Mouse (Mus musculus) CH12F3 (cell line): ENCODE measurements at regions not wholly inside any gene's neighbourhood (a gene's known extent, or its start where the extent isn't known, plus 50 kb on each side); places are given as distances from the start of the nearest gene placed in this dataset.

ENCODE experiments used
- in situ Hi-C: fragments of 300-500 bp; cut with MboI; formaldehyde crosslinking; loops from 2 replicates; pipeline ENCODE4 v1.14.3; 2020; ENCODE audit warnings: low sequenced_read_pairs

DNA sequence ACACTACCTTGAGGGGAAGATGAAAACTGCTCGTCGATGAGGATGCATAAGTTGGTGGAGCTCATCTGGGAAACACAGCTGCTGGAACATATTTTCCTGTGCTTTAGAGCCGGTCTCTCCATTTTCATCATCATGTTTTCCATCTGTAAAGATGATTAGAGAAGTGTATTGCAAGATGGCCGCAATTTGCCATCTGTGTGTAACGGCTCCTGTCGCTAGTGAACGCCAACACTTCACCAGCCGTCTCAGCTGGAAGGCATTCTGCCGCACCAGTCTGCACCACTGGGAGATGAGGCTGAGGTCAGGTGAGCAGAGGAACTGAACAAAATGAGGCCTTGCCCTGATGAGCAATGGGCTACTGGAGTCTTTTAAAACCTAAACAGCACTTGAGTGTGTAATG, 57.4 kb downstream of the Gm21962 start:
- in situ Hi-C loops: no loop called here

DNA sequence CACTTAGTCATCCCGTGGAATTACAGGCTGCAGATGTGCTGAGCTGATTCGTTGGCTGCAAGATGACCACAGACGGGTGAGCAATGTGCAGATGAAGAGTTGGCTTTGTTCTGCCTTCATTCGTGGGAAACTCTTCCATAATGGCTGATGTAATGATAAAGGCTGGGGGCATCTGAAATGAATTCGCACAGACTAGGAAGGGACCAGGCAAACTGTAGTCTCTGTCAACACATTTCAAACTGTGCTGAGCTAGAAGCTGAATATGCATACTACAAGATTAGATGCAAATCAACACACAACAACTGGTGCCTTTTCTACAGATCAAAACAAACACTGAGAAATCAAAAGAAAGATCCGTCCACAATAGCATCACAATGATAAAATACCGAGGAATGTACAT, 58.1 kb downstream of the Gm21962 start:
- in situ Hi-C loops: no loop called here

DNA sequence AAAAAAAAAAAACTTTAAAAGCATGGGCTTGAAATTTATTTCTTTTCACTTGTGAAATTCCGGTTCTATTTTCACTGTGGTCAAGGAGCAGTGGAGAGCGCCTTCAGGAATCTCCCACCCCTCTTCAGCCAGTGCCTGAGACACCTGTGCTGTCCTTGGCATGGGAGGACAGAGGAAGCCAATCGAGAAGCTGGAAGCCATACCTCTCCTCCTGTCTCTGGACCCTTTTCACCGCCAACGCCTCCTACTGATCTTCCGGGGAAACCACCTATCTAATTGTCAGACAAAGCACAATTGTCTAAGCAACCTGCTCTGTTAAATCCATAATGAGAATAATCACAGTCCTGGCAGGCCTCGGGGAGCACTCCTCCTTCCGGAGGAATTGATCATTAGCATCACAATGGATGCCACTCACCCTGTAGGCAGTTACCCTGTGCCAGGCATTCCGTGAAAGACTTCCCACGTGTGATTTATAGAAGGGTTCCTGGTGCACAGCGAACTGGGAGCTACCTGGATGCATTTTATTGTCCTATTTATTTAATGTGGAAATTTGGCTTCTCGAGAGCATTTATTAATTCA, 66.0 kb downstream of the Gm21962 start:
- in situ Hi-C loops: no loop called here

DNA sequence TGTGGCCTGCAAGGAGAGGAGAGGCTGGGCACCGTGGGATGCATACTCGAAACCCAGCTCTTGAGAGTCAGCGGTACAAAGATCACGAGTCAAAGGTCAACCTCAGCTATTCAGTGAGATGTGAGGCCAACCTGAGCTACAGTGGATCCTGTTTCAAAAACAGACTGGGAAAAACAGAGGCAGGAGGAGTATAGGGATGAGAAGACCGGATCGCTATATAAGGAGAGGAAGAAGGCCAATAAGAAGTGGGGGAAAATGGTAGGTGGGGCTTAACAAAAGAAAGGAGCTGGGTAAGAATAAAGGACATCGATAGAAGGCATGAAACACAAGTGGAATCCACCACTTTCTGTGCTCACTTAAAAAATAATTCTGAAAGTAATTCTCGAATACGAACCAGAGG, 70.2 kb downstream of the Gm21962 start:
- in situ Hi-C loops: no loop called here

DNA sequence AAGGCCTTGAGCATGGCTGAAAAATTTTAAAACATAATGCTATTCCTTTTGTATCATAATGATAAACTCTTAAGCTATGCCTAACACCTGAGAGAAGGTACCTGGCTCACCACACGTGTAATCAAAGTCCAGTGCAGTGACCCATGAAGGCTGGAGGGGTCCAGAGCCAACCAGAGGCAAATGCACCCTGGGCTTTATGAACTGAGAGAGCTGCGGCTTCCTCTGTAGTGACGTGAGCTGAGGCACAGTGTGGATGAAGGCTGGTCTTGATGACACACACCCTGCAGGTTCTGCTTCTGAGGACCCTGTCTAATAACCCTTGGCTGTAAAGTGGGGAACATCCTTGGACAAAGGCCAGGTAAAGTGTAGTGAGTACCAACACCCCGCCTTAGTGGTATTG, 70.8 kb downstream of the Gm21962 start:
- in situ Hi-C loops: no loop called here

DNA sequence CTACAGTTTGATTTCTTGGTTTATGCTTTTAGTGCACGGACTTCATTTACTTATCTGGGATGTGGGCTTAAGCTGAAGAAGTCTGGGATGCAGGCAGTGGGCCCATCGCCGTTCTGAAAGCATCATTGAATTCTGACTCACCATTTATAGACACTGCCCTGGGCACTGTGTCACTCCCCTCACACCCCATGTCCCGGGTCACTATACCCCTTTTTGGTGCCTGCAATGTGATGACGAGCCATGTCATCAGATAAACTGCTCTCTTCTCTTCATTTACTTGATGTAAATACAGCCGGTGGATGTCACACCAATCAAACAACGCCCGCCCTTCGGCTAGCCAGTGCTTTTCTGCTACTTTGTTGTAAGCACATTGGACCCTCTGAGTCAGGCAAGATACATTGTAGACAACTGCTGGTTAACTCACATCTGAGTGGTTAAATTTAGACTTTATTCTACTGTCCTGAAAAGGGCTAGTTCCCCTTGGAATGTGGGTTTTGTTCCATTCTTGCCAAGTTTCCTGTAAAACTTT, 80.5 kb downstream of the Gm21962 start:
- in situ Hi-C loops: no loop called here

DNA sequence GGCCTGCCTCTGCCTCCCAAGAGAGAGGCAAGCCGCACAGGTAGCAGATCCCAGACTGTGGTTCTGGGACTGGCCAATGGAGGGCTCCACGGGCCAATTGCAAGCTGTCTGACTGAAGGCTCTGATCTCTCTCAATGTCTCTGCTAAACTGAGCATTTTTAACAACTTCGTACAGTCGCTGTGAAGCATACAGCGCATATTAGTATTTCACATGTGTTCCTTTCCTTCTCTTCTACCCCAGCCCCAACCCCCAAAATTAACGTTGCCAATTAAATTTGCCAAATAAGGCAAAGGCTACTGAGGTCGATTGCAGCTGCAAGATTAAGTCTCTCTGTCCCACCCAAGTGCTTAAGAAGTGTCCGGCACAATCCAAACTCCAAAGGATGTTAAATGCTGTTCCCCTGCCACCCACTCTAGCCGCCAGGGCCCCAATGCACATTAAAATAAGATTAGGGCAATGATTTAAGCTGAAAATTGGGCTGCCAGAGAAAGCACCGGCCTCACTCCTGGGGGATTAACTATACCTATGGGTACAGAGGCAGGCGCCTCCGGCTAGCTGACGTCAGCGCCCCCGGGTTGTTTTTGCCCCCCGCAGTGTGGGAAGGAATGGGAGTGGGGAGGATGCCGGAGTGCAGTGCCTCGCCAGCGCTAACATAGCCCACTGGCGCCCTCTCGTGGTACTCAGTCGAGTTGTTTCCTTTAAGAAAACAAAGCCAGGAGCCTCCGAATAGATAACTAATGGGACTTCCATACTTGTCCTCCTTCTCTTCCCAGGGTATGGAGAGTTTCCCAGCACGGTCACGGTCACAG, 81.3 kb downstream of the Gm21962 start:
- in situ Hi-C loops: no loop called here

DNA sequence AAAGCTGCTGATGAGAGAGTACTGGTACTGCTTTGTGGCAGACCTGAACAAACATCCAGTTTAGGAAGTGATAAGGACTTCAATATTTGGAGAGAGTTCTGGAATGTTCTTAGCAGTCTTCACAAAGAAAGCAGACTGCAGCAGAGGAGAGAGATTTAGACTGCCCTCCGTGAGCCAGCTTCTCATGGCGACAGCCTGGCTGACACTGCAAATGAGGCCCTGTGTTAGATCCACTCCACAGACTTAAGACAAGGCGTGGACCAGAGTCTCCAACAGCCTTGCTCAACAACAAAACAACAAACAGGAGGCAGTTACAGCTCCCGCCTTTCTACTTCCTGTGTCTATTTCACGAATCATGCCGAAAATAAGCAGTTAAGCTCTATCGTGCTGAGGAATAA, 81.9 kb downstream of the Gm21962 start:
- in situ Hi-C loops: no loop called here

DNA sequence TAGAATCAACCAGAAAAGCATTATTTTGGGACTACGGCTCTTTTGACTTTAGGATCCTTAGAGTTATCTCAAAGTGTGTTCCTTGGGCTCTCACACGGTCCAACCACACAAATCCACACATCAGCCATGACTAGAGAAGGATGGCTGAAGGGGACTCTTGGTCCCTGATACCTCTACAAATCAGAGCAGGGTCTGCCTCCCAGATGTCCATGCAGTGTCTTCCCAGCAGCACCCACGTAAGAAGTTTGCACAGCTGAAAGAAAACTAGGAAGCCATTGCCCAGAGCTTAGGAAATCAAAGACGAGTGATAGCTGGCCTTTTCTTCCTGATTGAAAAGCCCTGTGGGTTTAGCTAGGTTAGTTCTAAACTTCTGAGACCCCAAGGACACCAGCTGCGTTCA, 84.1 kb downstream of the Gm21962 start:
- in situ Hi-C loops: no loop called here

DNA sequence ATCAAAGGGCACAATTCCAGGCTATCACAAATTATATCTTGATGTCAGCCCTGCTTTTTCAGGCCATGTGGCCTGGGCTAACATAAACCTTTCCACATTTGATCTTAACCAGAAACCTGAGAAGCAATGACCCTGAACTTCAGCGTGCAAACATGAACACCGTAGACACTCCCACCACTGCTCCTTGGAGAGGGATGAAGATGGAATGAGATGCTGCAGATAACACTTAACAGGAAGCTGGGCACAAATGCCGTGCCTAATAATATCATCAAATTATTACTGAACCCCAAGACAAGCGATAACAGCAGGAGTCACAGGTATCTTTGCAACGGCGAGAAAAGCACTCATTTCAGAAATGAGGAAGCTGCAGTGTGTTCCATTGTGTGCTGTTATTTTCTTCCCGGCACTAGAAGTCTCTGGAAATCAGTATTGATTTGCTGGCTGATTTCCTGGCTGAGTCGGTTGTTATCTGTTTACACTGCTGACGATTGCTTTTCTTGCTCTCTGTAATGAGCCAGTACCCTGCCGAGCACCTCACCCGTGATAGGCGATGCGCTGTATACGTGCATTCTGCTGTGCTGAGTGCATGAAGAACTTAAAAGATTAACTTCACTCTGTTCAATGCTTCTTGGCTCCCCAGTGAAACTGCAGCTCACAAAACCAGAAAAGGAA, 91.0 kb downstream of the Gm21962 start:
- in situ Hi-C loops: loop anchor here (10.0 kb wide), 1 partner anchor 1868 kb away; no protein-coding TSS in a partner anchor

DNA sequence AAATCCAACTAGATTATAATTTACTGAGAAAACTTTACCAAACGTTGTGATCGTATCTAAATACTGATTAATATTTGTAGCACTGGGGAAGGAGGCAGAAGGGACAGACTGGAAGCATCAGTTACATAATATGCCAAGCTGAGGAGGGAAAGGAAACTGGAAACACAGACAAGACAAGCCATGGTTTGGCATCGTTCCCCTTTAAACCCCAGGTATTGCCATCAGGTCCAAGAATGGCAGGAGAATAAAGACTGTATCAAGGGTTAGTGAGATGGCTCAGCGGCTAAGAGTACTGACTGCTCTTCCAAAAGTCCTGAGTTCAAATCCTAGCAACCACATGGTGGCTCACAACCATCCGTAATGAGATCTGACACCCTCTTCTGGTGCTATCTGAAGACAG, 92.1 kb downstream of the Gm21962 start:
- in situ Hi-C loops: loop anchor here (10.0 kb wide), 1 partner anchor 1869 kb away; no protein-coding TSS in a partner anchor

DNA sequence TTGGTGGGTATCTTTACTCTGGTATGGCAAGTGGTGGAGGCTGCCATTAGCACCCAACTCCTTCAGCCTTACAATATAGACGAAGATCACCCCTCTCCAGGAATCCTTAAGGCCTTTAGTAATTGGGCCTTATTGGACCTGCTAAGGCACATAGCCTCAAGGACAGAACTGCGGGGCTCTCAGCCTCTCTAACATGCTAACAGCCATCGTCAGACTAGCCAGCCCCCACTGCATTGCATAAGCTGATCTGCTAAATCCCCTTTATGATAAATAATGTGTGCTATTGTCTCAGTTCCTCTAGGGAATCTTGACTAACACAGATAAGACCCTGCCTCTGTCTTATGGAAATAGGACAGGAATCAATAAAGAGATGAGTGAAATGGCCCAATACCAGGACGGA, 95.7 kb upstream of the H2afz start:
- in situ Hi-C loops: loop anchor here (10.0 kb wide), 1 partner anchor 1874 kb away; no protein-coding TSS in a partner anchor

DNA sequence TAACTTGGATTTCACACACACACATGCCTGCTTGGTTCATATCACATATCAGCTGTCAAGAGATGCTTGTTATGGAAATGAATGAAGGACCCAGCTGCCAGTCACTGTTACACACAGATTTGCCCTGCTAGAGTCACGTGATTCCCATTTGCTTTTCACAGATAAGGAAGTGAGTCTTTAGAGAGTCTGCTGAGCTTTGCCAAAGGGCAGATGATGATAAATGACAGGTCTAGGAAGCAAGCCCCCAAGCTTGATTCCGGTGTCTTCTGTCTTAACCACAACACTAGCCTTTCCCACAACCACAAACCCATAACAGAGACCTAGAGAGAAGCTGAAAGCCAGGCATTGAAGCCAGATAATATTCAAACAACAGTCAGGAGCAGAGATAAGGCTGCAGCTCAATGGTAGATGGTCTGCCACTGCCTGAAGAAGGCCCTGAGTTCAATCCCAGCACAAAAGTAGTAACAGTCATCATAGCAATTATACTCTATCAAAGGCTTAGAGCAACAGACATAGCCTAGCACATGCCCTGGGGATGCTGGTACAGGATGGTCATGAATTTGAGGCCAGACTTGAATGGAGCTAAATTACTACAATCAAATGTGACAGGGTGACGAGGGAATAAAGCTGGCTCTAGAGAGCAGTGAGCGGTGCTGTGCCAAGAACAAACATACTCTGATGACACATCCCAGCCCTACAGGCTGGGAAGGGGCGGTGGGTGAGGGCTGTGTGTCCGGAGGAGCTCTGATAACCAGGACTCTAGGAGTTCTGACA, 89.0 kb upstream of the H2afz start:
- in situ Hi-C loops: loop anchor here (5.0 to 25.0 kb wide), 3 partner anchors 72 to 662 kb away; partner anchors contain the start of genes Adh5, Mttp and Trmt10a

DNA sequence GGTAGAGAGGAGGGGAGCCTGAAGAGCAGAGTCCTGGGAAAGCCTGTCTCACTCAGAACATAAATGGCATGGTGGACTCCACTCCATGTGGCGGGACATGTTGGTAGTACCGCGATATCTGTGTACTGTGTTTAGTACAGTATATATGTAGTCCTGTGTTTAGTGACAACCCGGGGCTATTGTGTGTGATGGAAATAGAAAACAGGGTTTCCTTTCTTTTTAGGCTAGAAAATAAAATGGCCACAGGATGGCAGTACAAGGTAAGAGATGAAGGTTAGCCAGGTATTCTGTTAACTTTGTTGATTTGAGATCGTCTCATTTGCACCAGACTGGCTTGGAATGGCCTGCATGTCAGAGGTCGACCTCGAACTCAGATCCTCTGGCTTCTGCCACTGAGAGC, 86.2 kb upstream of the H2afz start:
- in situ Hi-C loops: loop anchor here (5.0 to 25.0 kb wide), 3 partner anchors 69 to 659 kb away; partner anchors contain the start of genes Adh5, Mttp and Trmt10a

DNA sequence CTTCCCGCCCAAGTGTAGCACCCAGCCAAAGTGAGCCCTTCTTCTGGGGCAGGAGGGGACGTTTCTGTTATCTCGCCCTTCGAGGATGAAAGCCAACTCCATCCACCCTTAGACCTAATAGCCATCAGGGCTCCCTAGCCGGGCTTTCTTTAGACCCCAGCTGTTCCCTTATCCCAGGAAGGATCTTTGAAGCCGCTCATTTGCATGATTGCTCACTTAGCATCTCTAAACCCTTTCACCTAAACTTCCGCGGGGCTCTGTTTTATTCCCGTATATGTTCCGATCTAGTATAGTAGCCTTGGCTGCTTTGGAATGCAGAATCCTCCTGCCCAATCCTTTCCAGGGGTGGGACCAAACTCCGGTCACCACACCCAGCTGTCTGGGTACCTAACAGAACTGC, 84.3 kb upstream of the H2afz start:
- in situ Hi-C loops: loop anchor here (25.0 kb wide), 1 partner anchor 657 kb away; the partner anchor contains the start of gene Adh5

DNA sequence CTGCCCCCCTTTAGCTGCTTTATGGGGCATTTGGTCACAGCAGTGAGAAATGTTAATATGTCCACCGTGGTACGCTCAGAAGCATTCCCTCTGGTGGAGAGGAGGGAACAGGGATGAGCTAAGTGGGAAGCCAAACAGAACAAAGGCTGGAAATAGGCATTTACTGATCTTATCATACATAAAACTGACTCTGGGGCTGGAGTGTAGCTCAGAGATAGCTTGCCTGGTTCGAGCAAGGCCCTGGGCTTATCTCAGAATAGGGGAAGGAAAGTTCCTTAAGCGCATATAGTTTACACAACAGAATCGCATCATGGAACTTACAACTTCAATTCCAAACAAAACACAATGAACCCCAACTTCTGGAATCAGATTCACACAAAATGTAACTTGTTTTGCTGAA, 81.5 kb upstream of the H2afz start:
- in situ Hi-C loops: loop anchor here (25.0 kb wide), 1 partner anchor 654 kb away; the partner anchor contains the start of gene Adh5

DNA sequence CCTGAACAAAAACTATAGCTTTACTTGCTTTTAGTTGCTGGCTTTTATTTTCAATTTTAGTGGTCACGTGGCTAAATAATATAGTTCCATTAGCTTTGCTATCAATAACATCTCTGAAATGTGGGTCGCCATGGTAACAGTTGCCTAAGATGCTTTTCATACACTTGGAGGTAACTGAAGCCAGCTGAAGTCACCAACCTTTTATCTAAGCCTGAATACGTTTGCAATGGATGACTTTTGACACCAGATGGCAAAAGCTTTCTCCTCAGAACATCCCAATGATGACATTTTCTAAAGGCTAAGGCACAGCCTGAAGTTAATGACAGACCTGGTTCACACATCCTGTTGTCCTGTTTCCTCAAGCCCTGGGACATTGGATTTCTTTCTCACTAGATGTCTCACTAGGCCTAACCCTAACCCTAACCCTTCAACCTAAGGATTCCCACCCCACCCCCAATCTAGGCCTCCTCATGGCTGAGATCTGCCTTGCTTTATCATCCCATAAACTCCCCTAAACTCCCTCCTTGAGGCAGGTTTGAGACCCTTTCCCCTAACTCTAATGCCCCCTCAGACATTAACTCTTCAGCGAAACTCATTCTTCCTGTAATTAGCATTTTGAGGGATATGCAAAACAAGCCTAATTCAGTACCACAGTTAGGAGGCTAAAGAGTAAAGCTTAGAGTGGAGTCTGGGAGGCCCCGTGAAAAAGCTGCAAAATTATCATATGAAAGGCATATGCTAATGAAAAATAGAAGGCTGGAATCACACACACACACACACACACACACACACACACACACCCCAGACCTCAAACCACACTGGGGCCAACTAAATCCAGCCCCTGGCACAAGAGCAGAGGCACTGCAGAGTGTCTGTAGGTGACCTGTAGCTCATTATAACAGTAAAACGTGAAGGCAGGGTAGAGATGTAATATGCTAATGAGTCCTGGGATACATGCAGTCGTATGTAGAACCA, 80.1 kb upstream of the H2afz start:
- in situ Hi-C loops: loop anchor here (25.0 kb wide), 1 partner anchor 653 kb away; the partner anchor contains the start of gene Adh5

DNA sequence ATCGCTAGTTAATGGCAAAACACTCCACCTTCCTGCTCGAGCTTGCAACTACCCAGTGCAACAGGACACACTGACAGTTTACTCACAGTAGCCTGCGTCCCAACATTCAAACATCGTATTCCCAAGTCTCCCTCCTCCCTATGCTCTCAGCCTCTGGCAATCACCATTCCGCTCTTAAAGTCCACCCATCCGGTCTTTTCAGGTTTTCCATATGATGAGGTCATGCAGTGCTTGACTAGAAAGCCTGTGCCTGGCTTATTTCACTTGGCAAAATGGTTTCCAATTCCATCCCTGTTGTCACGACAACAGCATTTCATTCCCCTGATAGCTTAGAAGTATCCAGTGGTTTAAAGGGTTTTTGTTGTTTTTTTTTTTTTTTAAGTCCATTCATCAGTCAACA, 79.1 kb upstream of the H2afz start:
- in situ Hi-C loops: loop anchor here (25.0 kb wide), 1 partner anchor 652 kb away; the partner anchor contains the start of gene Adh5

DNA sequence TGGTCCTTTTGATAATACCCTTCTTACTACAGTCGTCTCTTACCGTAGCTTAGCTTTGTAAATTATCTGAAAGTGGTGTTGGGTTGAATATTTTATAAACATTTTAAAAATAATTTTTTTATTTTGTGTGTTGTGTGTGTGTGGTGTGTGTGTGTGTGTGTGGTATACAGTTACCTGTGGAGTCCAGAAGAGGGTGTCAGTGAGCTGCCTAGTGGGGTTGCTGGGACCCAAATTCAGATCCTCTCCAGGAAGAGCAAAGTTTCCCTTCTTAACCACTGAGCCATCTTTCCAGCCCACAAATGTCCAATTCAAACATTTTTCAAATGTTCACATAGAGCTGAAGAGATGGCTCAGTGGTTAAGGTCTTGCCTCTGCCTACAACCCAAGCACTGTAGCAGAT, 78.4 kb upstream of the H2afz start:
- in situ Hi-C loops: loop anchor here (25.0 kb wide), 1 partner anchor 651 kb away; the partner anchor contains the start of gene Adh5
